Mouse (Mus musculus) stomach, adult 2 months (tissue): Measurements from ENCODE around the gene Vim. TPM values are rescaled to one million over a fixed set of nuclear protein-coding genes. Genes with fewer than 3 reads are reported as not detected.

Source experiments
- polyA plus RNA-seq: library from polyadenylated mRNA; depleted of rRNA; stranded (reverse); fragments of >200 nt; gene quantifications from 2 replicates; pipeline ENCODE4 v1.2.3, GENCODE M21; 2012; rRNA removed

Vim gene
- 369 and 521 TPM in 2 replicates for polyA plus RNA-seq

GRCm38 (mm10) chr2:13573408-13574065 is at the start of gene Vim:
TSS of gene Vim (plus strand) at chr2:13573927.

GRCm38 (mm10) chr2:13544193-13544824 is 29.4 kb upstream of the Vim start, which contains the start of gene Trdmt1:
TSS of gene Trdmt1 (minus strand) at chr2:13544668.

Other genes starting within 250 kb of the Vim start
- gene Cubn, start 82.1 kb upstream of the Vim start, polyA plus RNA-seq, result 0.01 TPM in 2 replicates
- 0.22 and 0.37 TPM in 2 replicates for gene Trdmt1, start 29.3 kb upstream of the Vim start, polyA plus RNA-seq
- gene St8sia6, start 220.1 kb downstream of the Vim start, polyA plus RNA-seq, result 0.51 and 0.65 TPM in 2 replicates